Mouse (Mus musculus): ENCODE measurements around the gene Cfl1.

Cfl1 gene

GRCm38 (mm10) chr19:5490898-5491708 is 848 bp downstream of the Cfl1 start:
- peak; percentile 99 for DNase-seq

- peak; percentile 93 for DNase-seq
Measured at GRCm38 (mm10) chr19:5492641-5493040, 2.4 kb downstream of the Cfl1 start.

- peak; percentile 94 for DNase-seq
Measured at GRCm38 (mm10) chr19:5493301-5493721, 3.1 kb downstream of the Cfl1 start.

- DNase-seq = no peak
Measured at GRCm38 (mm10) chr19:5494314-5494713, 4.1 kb downstream of the Cfl1 start.

- DNase-seq = peak; percentile 90
Measured at GRCm38 (mm10) chr19:5495353-5496051, 5.2 kb downstream of the Cfl1 start.

GRCm38 (mm10) chr19:5496052-5496370 is 5.8 kb downstream of the Cfl1 start:
- DNase-seq = no peak

- no peak for DNase-seq
Measured at GRCm38 (mm10) chr19:5500330-5500875, 10.1 kb downstream of the Cfl1 start.

- no peak for DNase-seq
Measured at GRCm38 (mm10) chr19:5503687-5504086, 13.4 kb downstream of the Cfl1 start, which contains the start of gene 1700020D05Rik. Gene 1700020D05Rik, minus strand, starts transcription at chr19:5503787.

- DNase-seq = peak; percentile 100
Measured at GRCm38 (mm10) chr19:5510031-5511026, 20.1 kb downstream of the Cfl1 start, which contains the start of gene Snx32. Gene Snx32, minus strand, starts transcription at chr19:5510538.

GRCm38 (mm10) chr19:5511074-5511632 is 20.9 kb downstream of the Cfl1 start:
- DNase-seq = peak; percentile 91

- DNase-seq = peak; percentile 95
Measured at GRCm38 (mm10) chr19:5512091-5513004, 22.1 kb downstream of the Cfl1 start.

- DNase-seq = no peak
Measured at GRCm38 (mm10) chr19:5513005-5513349, 22.7 kb downstream of the Cfl1 start.

- no peak for DNase-seq
Measured at GRCm38 (mm10) chr19:5515840-5516777, 25.9 kb downstream of the Cfl1 start.

- DNase-seq = peak; percentile 91
Measured at GRCm38 (mm10) chr19:5516906-5517505, 26.8 kb downstream of the Cfl1 start.

GRCm38 (mm10) chr19:5518721-5519120 is 28.5 kb downstream of the Cfl1 start:
- no peak for DNase-seq

GRCm38 (mm10) chr19:5525204-5525603 is 34.9 kb downstream of the Cfl1 start:
- no peak for DNase-seq

GRCm38 (mm10) chr19:5529325-5530137 is 39.3 kb downstream of the Cfl1 start:
- peak; percentile 99 for DNase-seq

GRCm38 (mm10) chr19:5530138-5530524 is 39.9 kb downstream of the Cfl1 start:
- no peak for DNase-seq

- DNase-seq = no peak
Measured at GRCm38 (mm10) chr19:5532520-5532919, 42.3 kb downstream of the Cfl1 start.
